Mouse (Mus musculus) cerebellum, adult 11 months (tissue): Measurements from ENCODE around the gene Mtcl1.

Experiments
- DNase-seq: peaks from one replicate; pipeline ENCODE4 v3.0.0; 2022

Mtcl1 gene

DNA sequence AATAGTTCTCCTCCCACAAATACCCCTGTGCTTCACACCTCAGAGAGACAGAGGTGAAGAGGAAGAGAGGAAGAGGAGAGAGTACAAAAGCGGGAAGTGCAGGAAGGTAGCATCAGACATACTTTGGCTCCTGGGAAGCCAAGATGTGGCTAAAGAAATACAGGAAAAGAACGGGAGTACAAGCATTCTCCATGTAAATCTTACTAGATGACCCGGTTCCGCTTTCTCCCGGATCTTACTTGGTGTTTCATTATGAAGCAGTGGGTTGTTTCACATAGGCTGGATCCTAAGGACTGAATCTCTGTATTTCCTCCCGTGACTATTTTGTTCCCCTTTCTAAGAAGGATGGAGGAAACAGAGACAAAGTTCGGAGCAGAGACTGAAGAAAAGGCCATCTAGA is 43.9 kb downstream of the Mtcl1 start:
- no peak for DNase-seq

DNA sequence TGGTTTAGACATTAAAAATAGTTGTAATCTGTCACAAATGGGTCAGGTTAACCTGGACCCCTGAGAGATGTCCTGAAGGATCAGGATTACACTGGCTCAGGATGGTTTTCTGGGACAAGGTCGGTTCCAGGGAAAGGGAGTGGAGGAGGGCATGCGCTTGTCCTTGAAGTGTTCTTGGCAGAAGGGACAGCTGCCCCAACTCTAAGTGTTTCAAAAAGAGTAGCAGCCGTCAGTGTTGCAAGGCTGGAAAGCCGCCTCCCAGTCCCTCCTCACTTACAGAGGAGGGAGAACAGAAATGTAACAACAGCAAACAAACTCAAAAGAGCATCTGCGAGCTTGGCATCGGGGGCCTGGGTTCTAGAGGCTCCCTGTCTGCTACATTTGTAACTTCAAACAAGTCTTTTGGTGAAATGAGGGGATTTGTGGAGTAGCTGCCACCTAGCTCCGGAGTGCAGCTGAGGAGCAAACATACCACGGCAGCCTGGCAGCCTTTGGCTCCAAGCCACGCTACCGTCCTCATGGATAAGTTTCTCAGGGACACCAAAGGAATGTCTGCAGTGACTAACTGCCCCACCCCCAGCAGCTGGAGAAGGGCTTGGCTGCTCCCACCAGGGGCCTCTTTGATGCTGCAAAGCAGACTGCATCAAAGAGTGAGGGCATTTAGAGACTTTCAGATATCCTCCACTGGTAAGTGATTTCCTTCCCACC is 44.5 kb downstream of the Mtcl1 start:
- DNase-seq: peak; percentile 50

DNA sequence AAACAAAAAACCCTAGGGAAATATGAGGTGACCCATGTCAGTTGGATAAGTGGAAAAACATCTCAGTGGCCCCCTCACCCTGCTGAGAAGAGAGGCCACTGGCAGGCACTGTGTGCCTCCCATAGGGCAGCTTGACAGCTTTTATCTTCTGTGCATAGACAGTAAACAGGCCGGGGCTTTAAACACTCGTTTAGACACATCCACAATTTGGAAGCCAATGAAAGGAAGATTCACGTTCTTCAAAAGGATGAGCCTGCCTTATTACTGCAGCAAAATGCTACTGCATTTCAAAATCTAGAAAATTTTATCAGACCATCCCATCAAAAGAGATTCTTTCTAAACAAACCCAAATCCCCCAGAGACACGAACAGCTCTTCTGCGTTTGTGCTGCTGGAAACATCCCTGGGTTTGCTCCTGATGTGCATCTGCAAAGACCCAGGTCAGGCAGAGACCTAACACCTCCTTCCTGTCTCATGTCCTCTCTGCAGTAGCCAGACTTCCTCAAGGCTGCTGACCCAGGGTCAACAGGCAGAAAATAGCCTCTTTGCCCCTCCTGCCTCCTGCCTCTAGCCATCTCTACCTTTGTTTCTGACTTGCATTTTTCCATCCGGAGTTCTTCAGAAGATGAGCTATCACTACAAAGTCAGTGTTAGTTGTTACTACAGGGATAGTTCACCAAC is 46.6 kb downstream of the Mtcl1 start:
- DNase-seq: no peak

DNA sequence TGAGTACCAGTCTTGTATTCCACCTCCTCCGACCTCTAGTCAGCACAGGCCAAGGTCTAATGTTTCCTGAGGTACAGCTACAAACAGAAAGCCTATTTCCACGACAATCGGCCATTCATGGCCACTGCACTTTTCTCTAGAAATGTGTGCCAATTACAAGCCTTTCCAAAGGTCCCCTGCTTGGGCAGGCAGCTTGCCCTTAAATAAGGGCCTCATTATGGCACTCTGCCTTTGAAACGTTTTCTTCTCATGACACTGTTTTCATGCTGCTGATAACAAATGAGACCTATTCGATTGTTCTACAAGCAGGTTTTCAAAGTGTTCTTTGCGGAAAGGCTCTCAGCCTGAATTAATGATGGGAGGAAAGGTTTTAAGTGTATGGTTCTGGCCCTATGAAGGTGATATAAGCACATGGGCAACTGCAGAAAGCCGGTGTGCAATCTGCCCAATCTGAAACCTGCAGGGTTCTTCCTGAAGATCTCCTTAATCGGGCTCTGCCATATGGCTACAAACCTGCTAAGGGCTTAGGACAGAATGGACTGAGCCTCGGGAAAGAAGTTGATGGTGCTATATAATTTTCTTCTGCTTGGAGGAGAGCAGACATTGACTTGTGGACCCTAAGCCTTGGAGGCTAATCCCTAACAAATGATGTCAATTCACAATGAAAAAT is 47.8 kb downstream of the Mtcl1 start:
- peak; percentile 79 for DNase-seq

DNA sequence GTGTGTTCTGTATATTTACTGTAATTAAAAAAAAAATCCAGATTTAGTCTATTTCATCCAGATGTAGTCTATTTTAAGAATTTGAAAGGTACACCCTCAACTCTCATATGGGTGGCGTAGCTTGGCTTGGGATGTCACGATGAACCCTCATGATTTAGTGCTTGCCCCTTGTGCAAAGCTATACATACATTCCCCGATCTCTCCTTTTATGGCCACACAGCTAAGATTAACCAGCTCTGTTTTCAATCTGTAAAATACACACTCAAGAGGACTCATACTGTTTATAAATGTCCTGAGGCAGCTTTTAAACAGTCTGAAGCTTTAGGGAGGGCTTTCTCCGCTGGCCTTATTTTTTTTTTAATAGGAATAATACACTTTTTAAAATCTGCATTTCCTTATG is 49.8 kb downstream of the Mtcl1 start:
- no peak for DNase-seq

DNA sequence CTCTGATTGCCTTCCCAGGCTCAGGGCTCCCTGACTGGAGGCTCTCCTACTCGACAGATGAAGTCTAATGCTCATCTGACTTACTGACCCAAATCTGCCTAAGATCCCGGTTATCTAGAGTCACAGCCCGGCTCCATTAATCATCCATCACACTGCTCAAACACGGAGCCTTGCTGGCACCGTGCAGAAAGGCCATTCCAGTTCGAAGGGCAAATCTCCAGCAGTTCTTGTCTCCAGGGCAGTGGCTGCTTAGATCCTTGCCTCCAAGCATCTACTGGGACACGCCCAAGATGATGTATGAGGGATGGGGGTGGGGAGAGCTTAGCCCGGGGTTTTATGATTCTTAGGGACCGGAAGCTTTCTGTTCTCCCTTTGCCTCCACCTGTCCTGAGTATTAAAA is 55.0 kb downstream of the Mtcl1 start:
- no peak for DNase-seq

DNA sequence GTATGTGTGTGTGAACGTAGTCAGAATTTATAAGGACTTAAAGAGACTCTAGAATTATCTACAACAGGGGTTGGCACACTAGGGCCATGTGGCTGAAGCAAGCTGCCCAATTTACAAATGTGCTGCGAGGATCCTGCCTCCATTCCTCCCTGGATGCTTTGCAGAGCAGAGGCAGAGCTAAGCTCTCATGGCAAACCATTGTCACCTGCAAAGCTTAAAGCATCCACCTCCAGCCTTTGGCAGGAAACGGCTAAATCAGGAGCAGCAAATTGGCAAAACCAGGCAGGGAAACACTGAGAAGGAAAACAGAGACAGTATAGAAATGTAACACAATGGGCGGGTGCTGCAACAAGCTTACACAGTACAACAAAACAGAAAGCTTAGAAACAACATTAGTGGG is 61.2 kb downstream of the Mtcl1 start:
- DNase-seq: no peak

DNA sequence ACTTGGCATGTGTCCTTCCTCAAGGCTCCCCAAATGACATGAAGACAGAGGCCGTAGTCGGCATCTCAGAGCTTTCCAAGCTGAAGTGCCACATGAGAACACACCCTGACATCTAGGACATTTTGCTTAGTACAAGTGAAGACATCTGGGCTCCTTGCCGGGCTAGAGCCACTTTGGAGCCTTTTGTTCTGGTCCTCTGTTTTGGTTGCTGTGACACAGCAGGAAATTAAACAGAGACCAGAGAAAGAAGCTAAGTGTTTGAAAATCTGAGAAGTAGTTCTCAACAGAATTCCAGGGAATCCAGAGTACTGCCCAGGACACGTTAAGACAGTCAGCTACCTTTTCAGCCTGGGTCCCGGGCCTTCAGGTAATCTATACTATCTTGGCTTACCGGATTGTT is 68.2 kb downstream of the Mtcl1 start:
- DNase-seq: no peak

DNA sequence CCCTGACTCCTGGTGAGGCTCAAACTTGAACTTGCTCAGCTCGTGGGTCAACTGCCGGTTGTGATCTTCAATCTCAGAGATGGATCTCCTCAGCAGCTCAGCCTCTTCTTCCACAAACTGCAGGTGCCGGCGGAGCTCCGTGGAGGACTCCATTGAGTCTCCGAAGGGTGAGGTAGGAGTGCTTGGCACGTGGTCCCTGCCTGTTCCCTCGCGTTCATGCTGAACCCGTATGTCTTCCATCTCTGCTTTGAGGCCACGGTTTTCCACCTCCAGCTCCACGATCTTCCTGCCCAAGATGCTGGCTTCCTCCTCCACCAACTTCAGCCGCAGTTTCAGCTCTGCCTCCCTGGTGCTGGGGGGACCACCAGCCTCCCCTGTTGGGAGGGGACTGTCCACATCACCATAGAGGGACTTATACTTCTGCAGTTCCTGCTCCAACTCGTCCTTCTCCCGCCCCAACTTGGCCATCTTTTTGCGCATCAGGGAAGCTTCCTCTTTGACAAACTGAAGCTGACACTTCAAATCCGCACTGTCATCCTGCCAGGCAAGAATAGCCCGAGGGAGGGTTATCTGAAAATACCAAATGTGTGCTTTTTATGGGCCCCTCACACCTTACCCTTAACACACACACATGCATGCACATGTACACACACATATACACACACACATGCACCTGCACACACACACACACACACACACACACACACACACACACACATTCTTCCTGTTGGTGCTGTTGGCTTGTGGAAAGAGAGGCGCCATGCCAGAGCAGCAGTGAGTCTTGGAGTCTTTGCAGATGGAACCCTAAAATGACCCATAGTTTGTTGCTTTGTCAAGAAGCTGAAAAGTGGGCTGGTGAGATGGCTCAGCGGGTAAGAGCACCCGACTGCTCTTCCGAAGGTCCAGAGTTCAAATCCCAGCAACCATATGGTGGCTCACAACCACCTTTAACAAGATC is 69.4 kb downstream of the Mtcl1 start:
- DNase-seq: peak; percentile 71

DNA sequence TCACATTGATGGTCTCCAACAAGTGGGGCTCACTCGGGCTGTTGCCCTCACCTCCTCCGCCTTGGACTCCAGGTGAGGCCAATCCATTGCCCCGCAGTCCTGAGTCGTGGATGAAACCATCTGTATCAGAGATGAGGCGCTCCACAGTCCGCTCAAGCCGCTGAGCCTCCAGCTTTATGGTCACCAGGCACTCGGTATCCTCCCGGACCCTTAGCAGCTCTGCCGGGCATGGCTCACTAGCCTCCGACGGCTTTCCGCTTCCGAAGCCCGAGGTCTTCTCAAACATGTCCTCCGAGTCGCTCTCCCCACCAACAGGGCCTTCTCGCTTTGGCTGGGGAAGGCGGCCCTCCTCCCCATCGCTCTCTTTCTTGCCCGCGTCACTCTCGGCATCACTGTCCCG is 70.2 kb downstream of the Mtcl1 start:
- DNase-seq: no peak

DNA sequence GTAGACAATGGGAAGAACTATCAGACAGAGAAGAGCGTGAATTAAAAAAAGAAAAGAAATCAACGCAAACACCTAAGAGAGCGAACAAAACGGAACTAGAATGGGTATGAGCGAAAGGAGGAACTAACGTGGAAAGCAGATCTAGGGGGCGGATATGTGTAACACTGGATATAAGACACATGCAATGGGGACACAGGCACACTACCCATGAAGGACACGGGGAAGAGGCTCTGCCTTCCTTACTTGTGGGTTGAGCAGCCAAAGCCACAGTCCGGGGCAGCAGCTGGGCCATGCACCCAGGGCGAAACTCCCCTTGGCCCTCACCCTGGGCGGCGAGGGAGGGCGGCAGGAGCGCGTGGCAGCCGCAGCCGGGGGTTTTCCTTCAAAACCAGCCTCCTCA is 71.4 kb downstream of the Mtcl1 start:
- DNase-seq: no peak

DNA sequence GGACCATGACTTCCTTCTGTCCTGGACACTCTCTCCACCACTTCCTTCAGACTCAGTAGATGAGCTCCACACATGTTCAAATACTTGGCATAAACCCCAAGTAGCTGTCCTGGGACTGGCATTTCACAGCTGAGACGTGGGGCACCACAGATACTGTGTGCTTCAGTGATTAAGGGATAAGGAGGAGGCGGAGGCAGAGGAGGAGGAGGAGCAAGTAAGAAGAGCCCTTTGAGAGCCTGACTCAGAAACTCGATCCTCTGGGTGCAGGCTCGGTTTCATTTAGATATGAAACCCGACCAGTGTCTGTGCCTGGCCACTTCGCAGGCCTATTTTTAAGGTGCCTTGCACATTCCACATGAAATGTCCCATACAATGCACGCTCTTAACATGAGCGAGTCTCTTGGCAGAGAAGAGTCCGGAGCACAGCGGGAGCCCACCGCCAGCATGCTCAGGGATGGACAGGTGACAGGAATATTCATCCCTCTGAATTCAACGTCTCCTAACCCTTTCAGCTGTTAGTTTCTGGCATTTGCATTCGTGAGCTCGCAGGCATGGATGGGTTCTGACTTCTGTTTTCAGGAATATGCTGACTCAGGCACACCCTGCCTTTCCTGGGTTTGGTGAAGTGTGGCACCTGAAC is 74.8 kb downstream of the Mtcl1 start:
- peak; percentile 64 for DNase-seq

DNA sequence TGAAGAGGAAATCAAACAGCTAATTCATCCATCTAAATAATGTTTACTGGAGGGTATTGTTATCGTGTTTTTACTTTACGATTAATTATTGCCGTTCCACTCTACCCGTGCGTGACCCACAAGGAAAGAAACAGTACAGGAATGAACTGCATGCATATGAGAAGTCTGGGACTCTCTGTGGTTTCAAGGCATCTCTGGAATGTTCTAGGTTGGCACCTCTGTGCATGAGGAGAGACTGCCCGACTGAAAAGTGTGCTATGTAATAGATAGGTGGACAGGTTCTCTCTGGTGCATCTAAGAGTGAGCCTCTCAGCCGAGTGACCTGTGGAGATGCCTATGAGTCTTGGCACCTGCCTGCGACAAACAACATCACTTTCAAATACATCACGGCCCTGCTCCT is 78.7 kb downstream of the Mtcl1 start:
- DNase-seq: no peak

DNA sequence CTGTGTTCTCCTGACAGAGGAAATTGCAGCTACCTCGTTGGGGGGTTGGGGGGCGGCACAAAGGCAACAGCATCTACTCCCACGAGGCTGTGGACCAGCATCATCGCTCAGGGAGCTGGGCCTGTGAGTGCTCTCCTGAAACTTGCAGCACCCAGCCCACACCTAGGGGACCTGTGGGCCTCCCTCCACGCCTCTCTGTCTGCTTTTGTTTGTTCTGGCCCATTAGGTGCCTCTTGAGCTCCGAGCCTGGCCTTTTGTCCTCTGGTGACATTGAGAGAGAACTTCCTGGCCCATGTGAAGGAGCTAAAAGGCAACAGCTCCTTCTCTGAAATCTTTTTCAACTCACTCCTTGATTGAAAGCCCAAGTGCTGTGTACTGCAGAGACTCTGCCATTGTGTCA is 79.8 kb downstream of the Mtcl1 start:
- DNase-seq: no peak

DNA sequence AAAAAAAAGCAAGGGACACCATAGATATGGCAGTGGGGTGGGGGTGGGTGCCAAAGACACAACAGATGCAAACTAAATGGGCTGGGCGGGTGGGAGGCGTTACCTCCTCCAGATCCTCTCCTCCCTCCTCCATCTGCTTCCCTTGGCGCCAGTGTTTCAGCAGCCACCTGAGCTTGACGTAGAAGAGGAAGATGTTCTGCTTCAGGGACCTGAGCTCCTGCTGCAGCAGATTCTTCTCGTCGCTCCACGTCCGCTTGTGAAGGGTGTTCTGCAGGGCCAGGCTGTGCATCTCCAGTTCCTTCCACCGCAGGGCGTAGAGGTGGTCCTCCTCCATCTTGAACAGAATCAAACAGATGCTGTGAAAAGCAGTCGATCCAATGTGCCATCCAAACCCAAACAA is 81.4 kb downstream of the Mtcl1 start:
- DNase-seq: peak; percentile 50

DNA sequence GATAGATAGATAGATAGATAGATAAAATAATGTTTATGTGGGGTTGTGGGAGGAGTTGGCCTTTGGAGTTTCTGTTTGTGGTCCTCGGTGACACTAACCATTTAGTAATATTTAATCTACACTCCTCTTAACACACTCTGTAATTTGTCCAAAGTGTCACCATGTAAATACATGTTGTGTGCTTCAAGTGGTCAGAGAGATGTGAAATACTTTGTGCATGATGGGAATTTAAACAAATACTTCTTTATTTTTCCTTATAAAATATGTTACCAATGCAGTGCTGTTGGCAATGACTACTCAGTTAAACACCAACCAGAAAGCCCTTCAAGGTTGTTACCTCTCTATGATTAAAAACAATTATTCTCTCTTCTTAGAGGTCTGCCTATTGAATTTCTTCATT is 83.9 kb downstream of the Mtcl1 start:
- DNase-seq: no peak

DNA sequence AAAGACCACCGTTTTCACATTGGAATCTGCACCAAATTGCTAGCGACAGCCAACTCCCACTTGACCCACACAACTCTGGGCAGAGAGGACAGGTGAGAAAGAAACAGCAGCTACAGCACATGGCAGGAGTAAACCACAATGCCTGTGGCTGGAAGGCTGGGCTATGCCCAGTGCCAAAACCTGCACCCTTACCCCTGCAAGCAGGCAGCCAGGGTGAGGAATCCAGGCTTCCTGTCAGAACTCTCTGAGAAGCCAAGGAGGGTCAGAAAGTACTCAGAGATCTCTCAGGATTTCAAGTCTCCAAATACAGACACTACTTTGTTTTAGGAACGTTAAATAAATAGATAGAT is 84.3 kb downstream of the Mtcl1 start:
- DNase-seq: no peak

DNA sequence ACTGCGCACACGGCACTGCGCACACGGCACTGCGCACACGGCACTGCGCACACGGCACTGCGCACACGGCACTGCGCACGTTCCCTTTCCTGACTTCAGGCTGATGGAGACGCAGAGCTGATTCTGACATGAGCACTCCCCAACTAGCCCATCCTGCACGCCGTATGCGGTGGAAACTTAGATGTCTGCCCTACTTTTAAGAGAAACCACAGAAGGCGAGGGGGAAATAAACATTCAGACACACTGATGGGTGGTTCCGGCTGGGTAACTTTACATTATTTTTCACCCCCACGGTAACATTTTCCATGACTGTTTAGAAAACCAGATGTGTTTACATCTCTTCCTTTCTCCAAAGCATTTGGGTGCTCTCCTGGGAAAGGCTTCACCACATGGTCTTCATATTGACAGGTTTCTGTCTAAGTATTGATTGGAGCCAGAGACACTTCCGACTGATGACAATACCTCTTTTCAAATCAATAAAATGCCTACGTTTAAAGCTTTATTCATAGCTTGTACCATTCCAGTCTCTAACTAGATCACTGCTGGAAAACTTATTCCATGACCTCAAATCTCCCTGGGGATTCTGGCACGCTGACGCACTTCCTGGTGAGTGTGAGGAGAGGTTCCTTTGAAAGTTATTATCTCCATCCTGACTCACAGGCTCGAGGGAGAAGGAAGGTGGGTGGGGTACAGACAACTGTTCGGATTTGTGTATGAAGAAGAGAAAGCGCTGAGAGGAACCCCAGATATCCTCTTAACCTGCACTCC is 84.8 kb downstream of the Mtcl1 start:
- no peak for DNase-seq

DNA sequence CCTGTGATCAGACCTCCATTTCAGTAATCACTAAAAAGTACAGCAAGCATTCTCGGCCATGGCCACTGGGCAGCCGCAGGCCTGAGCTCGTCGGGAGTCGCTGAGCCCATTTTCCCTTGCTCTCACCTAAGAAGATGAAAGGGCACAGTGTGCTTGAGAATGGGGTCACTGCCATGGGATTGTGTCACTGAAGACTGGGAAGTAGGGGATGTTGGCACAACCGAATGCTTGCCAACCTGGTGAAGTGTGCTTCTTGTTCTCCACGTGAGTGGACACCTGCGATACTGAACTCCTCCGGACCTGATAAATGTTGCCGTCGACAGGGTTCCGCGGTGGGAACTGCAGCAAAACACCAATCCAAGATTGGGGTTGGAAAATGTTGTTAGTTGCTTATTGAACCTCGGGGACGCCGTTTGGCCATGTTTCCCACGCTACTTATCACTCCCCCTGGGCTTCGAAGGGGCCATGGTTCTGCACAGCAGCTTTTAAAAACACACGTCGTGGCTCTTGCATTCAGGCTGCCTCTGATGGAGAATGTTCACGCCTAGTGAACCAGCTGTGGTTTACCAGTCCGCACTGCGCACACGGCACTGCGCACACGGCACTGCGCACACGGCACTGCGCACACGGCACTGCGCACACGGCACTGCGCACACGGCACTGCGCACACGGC is 85.6 kb downstream of the Mtcl1 start:
- no peak for DNase-seq

DNA sequence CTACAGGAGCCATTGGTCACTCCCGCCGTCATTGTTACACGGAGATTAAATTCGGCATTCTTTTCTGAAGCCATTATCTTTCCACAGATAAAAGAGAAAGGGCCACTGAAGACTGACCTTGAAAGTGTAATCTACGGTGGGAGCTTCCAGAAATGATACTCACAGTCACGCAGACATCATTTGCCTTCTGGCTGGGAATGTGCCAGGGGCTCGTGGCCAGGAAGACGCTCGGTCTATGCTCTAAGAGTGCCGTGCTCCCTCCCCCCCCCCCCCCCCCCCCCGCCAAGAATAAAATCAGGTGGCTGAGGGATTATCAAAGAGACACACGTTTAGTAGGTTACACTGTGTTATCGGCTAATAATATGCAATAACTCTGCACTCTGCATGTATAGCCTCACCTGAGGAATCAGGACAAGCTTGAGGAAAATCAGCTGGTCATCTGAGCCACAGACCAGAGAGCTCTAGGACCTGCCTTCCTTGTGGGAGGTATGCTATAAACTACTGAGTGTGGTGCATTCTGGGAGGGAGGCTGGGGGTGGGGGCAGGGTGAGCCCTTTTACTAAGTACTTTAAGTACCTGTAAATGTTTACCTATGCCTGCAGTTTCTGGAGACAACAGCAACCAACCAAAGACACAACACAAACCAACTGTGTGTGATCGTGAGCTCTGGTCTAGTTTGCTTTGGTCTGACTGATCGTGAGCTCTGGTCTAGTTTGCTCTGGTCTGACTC is 87.1 kb downstream of the Mtcl1 start:
- DNase-seq: no peak
